Mouse (Mus musculus): ENCODE data around the gene Jdp2. TPM values are rescaled to one million over a fixed set of nuclear protein-coding genes. Genes with fewer than 3 reads are reported as not detected.
"Not testable (repeated sequence)": the region's sequence is repeated elsewhere in the genome, so short reads cannot be mapped to it uniquely, and the experiment has no call there.

Gene Jdp2
- polyA plus RNA-seq, 1 experiment from 2014 or later: 0.11 TPM

- H3K9ac ChIP-seq (ENCODE audit: low read length); H3K36me3 ChIP-seq (ENCODE audit: control insufficient read depth, insufficient read depth, low read length); H3K4me1 ChIP-seq (ENCODE audit: control insufficient read depth, insufficient read depth, low read length); H3K4me2 ChIP-seq; H3K27me3 ChIP-seq (ENCODE audit: control insufficient read depth, insufficient read depth, low read length); H3K9me3 ChIP-seq (ENCODE audit: control insufficient read depth, low read length); H3K4me3 ChIP-seq (ENCODE audit: low read depth, low read length); DNase-seq (ENCODE audit: low spot score, missing footprints); H3K27ac ChIP-seq (ENCODE audit: low read depth, low read length); ATAC-seq (ENCODE audit: low FRiP score): not testable (repeated sequence)
- WGBS: 92% methylated on average over 8 of the region's 8 CpGs
These were observed 63.4 kb downstream of the Jdp2 start for GRCm38 (mm10) chr12:85662232-85662631.

GRCm38 (mm10) chr12:85662896-85663295, 64.1 kb downstream of the Jdp2 start:
- DNase-seq (ENCODE audit: low spot score, missing footprints) (peak; percentile 94), ATAC-seq (ENCODE audit: low FRiP score) (0 out of 2 replicates have a peak, but pooled peaks have one; percentile 55)
- Histone ChIP-seq H3K27me3 (ENCODE audit: control insufficient read depth, insufficient read depth, low read length) (no peaks in the 10 kb centered on the region), H3K4me3 (ENCODE audit: low read depth, low read length) (no peak overlapping the region), H3K9me3 (ENCODE audit: control insufficient read depth, low read length) (no peaks in the 10 kb centered on the region), H3K36me3 (ENCODE audit: control insufficient read depth, insufficient read depth, low read length) (no peaks in the 10 kb centered on the region), H3K4me1 (ENCODE audit: control insufficient read depth, insufficient read depth, low read length) (no peaks in the 10 kb centered on the region; the same call in none of the 2 replicates), H3K27ac (ENCODE audit: low read depth, low read length) (no peak overlapping the region), H3K4me2 (no peak overlapping the region), H3K9ac (ENCODE audit: low read length) (no peak overlapping the region)
- 12% methylated on average over 9 of the region's 9 CpGs for WGBS

- Histone ChIP-seq H3K27me3 (ENCODE audit: control insufficient read depth, insufficient read depth, low read length) (no peaks in the 10 kb centered on the region), H3K4me2 (no peak overlapping the region), H3K9ac (ENCODE audit: low read length) (no peak overlapping the region), H3K4me1 (ENCODE audit: control insufficient read depth, insufficient read depth, low read length) (no peaks in the 10 kb centered on the region), H3K27ac (ENCODE audit: low read depth, low read length) (no peak overlapping the region), H3K36me3 (ENCODE audit: control insufficient read depth, insufficient read depth, low read length) (no peaks in the 10 kb centered on the region), H3K4me3 (ENCODE audit: low read depth, low read length) (no peak overlapping the region), H3K9me3 (ENCODE audit: control insufficient read depth, low read length) (no peaks in the 10 kb centered on the region)
- WGBS: 93% methylated on average over 8 of the region's 8 CpGs
- ATAC-seq (ENCODE audit: low FRiP score) (no peak), DNase-seq (ENCODE audit: low spot score, missing footprints) (no peak)
These were observed 67.3 kb downstream of the Jdp2 start for GRCm38 (mm10) chr12:85666112-85666511.

- DNase-seq (ENCODE audit: low spot score, missing footprints) (no peak), ATAC-seq (ENCODE audit: low FRiP score) (no peak)
- Histone ChIP-seq H3K27me3 (ENCODE audit: control insufficient read depth, insufficient read depth, low read length) (no peaks in the 10 kb centered on the region), H3K27ac (ENCODE audit: low read depth, low read length) (no peak overlapping the region), H3K4me3 (ENCODE audit: low read depth, low read length) (no peak overlapping the region), H3K9ac (ENCODE audit: low read length) (no peak overlapping the region), H3K9me3 (ENCODE audit: control insufficient read depth, low read length) (no peaks in the 10 kb centered on the region), H3K36me3 (ENCODE audit: control insufficient read depth, insufficient read depth, low read length) (no peaks in the 10 kb centered on the region), H3K4me1 (ENCODE audit: control insufficient read depth, insufficient read depth, low read length) (no peaks in the 10 kb centered on the region), H3K4me2 (no peak overlapping the region)
- WGBS: 92% methylated on average over 7 of the region's 7 CpGs
These were observed 68.2 kb downstream of the Jdp2 start for GRCm38 (mm10) chr12:85667071-85667470.

GRCm38 (mm10) chr12:85668696-85669095, 69.9 kb downstream of the Jdp2 start:
- 83% methylated on average over 3 of the region's 3 CpGs for WGBS
- Histone ChIP-seq H3K9ac (ENCODE audit: low read length) (no peak overlapping the region), H3K4me1 (ENCODE audit: control insufficient read depth, insufficient read depth, low read length) (no peaks in the 10 kb centered on the region), H3K27me3 (ENCODE audit: control insufficient read depth, insufficient read depth, low read length) (no peaks in the 10 kb centered on the region), H3K4me2 (no peak overlapping the region), H3K9me3 (ENCODE audit: control insufficient read depth, low read length) (no peaks in the 10 kb centered on the region), H3K4me3 (ENCODE audit: low read depth, low read length) (no peak overlapping the region), H3K36me3 (ENCODE audit: control insufficient read depth, insufficient read depth, low read length) (no peaks in the 10 kb centered on the region), H3K27ac (ENCODE audit: low read depth, low read length) (no peak overlapping the region)
- no peak for ATAC-seq (ENCODE audit: low FRiP score)
- DNase-seq (ENCODE audit: low spot score, missing footprints): no peak

- 80% methylated on average over 3 of the region's 3 CpGs for WGBS
These were observed 71.3 kb downstream of the Jdp2 start for GRCm38 (mm10) chr12:85670080-85670479.

GRCm38 (mm10) chr12:85673914-85674313, 75.1 kb downstream of the Jdp2 start:
- Histone ChIP-seq H3K4me3 (ENCODE audit: low read depth, low read length) (no peak overlapping the region), H3K9ac (ENCODE audit: low read length) (no peak overlapping the region), H3K4me1 (ENCODE audit: control insufficient read depth, insufficient read depth, low read length) (no peaks in the 10 kb centered on the region), H3K27me3 (ENCODE audit: control insufficient read depth, insufficient read depth, low read length) (no peaks in the 10 kb centered on the region), H3K4me2 (no peak overlapping the region), H3K9me3 (ENCODE audit: control insufficient read depth, low read length) (no peaks in the 10 kb centered on the region; the same call in 1 of the 2 replicates), H3K27ac (ENCODE audit: low read depth, low read length) (no peak overlapping the region), H3K36me3 (ENCODE audit: control insufficient read depth, insufficient read depth, low read length) (no peaks in the 10 kb centered on the region)
- ATAC-seq (ENCODE audit: low FRiP score): no peak
- DNase-seq (ENCODE audit: low spot score, missing footprints): no peak
- WGBS: 93% methylated on average over 8 of the region's 8 CpGs

More at GRCm38 (mm10) chr12:85670080-85670479, 71.3 kb downstream of the Jdp2 start:
- no peak overlapping the region for H3K9ac ChIP-seq (ENCODE audit: low read length)
- no peak overlapping the region for H3K27ac ChIP-seq (ENCODE audit: low read depth, low read length)
- ATAC-seq (ENCODE audit: low FRiP score) (no peak), DNase-seq (ENCODE audit: low spot score, missing footprints) (no peak)
- H3K9me3 ChIP-seq (ENCODE audit: control insufficient read depth, low read length): no peaks in the 10 kb centered on the region
- no peaks in the 10 kb centered on the region for H3K27me3 ChIP-seq (ENCODE audit: control insufficient read depth, insufficient read depth, low read length)
- no peaks in the 10 kb centered on the region for H3K36me3 ChIP-seq (ENCODE audit: control insufficient read depth, insufficient read depth, low read length)
- H3K4me3 ChIP-seq (ENCODE audit: low read depth, low read length): no peak overlapping the region
- no peaks in the 10 kb centered on the region for H3K4me1 ChIP-seq (ENCODE audit: control insufficient read depth, insufficient read depth, low read length)
- no peak overlapping the region for H3K4me2 ChIP-seq

- H3K36me3 ChIP-seq (ENCODE audit: control insufficient read depth, insufficient read depth, low read length): no peaks in the 10 kb centered on the region
- no peak overlapping the region for H3K4me2 ChIP-seq
- H3K27ac ChIP-seq (ENCODE audit: low read depth, low read length): no peak overlapping the region
- no peak overlapping the region for H3K9ac ChIP-seq (ENCODE audit: low read length)
- DNase-seq (ENCODE audit: low spot score, missing footprints) (no peak), ATAC-seq (ENCODE audit: low FRiP score) (no peak)
- no peaks in the 10 kb centered on the region; the same call in 1 of the 2 replicates for H3K9me3 ChIP-seq (ENCODE audit: control insufficient read depth, low read length)
- no peaks in the 10 kb centered on the region for H3K27me3 ChIP-seq (ENCODE audit: control insufficient read depth, insufficient read depth, low read length)
- WGBS: 87% methylated on average over 5 of the region's 5 CpGs
- H3K4me1 ChIP-seq (ENCODE audit: control insufficient read depth, insufficient read depth, low read length): no peaks in the 10 kb centered on the region
- H3K4me3 ChIP-seq (ENCODE audit: low read depth, low read length): no peak overlapping the region
These were observed 80.3 kb downstream of the Jdp2 start for GRCm38 (mm10) chr12:85679117-85679516.

GRCm38 (mm10) chr12:85679808-85680207, 81.0 kb downstream of the Jdp2 start:
- no peaks in the 10 kb centered on the region; the same call in 1 of the 2 replicates for H3K9me3 ChIP-seq (ENCODE audit: control insufficient read depth, low read length)
- no peak overlapping the region for H3K4me3 ChIP-seq (ENCODE audit: low read depth, low read length)
- no peaks in the 10 kb centered on the region for H3K36me3 ChIP-seq (ENCODE audit: control insufficient read depth, insufficient read depth, low read length)
- H3K4me1 ChIP-seq (ENCODE audit: control insufficient read depth, insufficient read depth, low read length): no peaks in the 10 kb centered on the region
- H3K27ac ChIP-seq (ENCODE audit: low read depth, low read length): no peak overlapping the region
- no peak overlapping the region for H3K9ac ChIP-seq (ENCODE audit: low read length)
- H3K4me2 ChIP-seq: no peak overlapping the region
- ATAC-seq (ENCODE audit: low FRiP score): no peak
- DNase-seq (ENCODE audit: low spot score, missing footprints): no peak
- no peaks in the 10 kb centered on the region for H3K27me3 ChIP-seq (ENCODE audit: control insufficient read depth, insufficient read depth, low read length)
- WGBS: 74% methylated on average over 2 of the region's 2 CpGs
